Mouse (Mus musculus) embryonic fibroblast, embryonic 13.5 days (primary cell): ENCODE measurements around the gene Sppl3.

Source experiments
- CTCF ChIP-seq: IDR thresholded peaks from 2 replicates; pipeline ENCODE4 v1.5.1; 2011; ENCODE audit warnings: mild to moderate bottlenecking, control low read depth, low read length, moderate library complexity, borderline replicate concordance; ENCODE audit not compliant: insufficient read depth
- POLR2A ChIP-seq: IDR thresholded peaks from 2 replicates; pipeline ENCODE4 v1.6.1; 2011; ENCODE audit warnings: low read depth, mild to moderate bottlenecking, control low read depth, low read length, moderate library complexity

- no peak for TF ChIP-seq POLR2A
- TF ChIP-seq CTCF: no peak
These were observed 46.2 kb downstream of the Sppl3 start for GRCm38 (mm10) chr5:115057153-115057552.
